Mouse (Mus musculus): ENCODE measurements at regions not wholly inside any gene's neighbourhood (a gene's known extent, or its start where the extent isn't known, plus 50 kb on each side); places are given as distances from the start of the nearest gene placed in this dataset.

- no peak overlapping the region for H3K4me3 ChIP-seq (ENCODE audit: low read depth, low read length)
- no peak for TF ChIP-seq EP300 (IDR thresholded peaks at IDR 0.05; ENCODE audit: insufficient read depth, low read depth, low read length)
- no peak for TF ChIP-seq CTCF (IDR thresholded peaks at IDR 0.05; ENCODE audit: low read depth, low read length)
- H3K36me3 ChIP-seq (ENCODE audit: control insufficient read depth, insufficient read depth, low read length, poor library complexity, severe bottlenecking) = no peaks in the 10 kb centered on the region
- H3K9me3 ChIP-seq (replicated peaks; ENCODE audit: control insufficient read depth, insufficient read depth, low read length, poor library complexity, severe bottlenecking) = no peaks in the 10 kb centered on the region
- peaks cover 3% of the 10 kb centered on the region for H3K4me1 ChIP-seq (ENCODE audit: control insufficient read depth, insufficient read depth, low read length)
- no peak overlapping the region for H3K9ac ChIP-seq (ENCODE audit: low read depth, poor library complexity, severe bottlenecking)
- no peaks in the 10 kb centered on the region for H3K27me3 ChIP-seq (ENCODE audit: control insufficient read depth, insufficient read depth, low read length, poor library complexity, severe bottlenecking)
- H3K27ac ChIP-seq (ENCODE audit: insufficient read depth, low read length) = no peak overlapping the region
Measured at GRCm38 (mm10) chr14:105744125-105744524, 152.5 kb downstream of the Spry2 start.

DNA sequence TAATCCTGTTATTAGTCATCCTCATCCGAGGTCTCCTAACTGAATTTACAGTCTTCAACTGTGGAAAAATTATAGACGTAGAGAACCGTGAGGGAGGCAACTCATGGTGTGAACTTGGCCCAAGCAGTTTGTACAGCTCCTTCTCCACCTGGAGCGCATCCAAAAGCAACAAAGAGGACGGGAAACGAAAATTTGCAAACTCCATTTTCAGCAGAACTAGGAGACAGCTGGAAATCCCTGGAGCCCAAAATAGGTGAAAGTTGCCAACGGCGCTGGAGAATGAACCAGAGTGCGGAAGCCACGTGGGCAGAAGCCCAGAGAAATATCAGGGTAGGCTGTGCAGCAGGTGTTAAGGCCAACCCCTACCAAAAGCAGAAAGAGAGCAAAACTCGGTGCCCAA is 155.7 kb downstream of the Spry2 start:
- Histone ChIP-seq H3K4me3 (ENCODE audit: low read depth, low read length) (no peak overlapping the region), H3K4me1 (ENCODE audit: control insufficient read depth, insufficient read depth, low read length) (no peaks in the 10 kb centered on the region), H3K9ac (ENCODE audit: low read depth, poor library complexity, severe bottlenecking) (no peak overlapping the region), H3K27ac (ENCODE audit: insufficient read depth, low read length) (no peak overlapping the region), H3K9me3 (replicated peaks; ENCODE audit: control insufficient read depth, insufficient read depth, low read length, poor library complexity, severe bottlenecking) (no peaks in the 10 kb centered on the region), H3K36me3 (ENCODE audit: control insufficient read depth, insufficient read depth, low read length, poor library complexity, severe bottlenecking) (no peaks in the 10 kb centered on the region), H3K27me3 (ENCODE audit: control insufficient read depth, insufficient read depth, low read length, poor library complexity, severe bottlenecking) (no peaks in the 10 kb centered on the region)
- TF ChIP-seq CTCF (IDR thresholded peaks at IDR 0.05; ENCODE audit: low read depth, low read length) (no peak), POLR2A (IDR thresholded peaks at IDR 0.05; ENCODE audit: insufficient read depth, low read length) (no peak), EP300 (IDR thresholded peaks at IDR 0.05; ENCODE audit: insufficient read depth, low read depth, low read length) (no peak)

- Histone ChIP-seq H3K4me3 (ENCODE audit: low read depth, low read length) (no peak overlapping the region), H3K4me1 (ENCODE audit: control insufficient read depth, insufficient read depth, low read length) (no peaks in the 10 kb centered on the region), H3K9ac (ENCODE audit: low read depth, poor library complexity, severe bottlenecking) (no peak overlapping the region), H3K9me3 (replicated peaks; ENCODE audit: control insufficient read depth, insufficient read depth, low read length, poor library complexity, severe bottlenecking) (no peaks in the 10 kb centered on the region), H3K27ac (ENCODE audit: insufficient read depth, low read length) (no peak overlapping the region), H3K27me3 (ENCODE audit: control insufficient read depth, insufficient read depth, low read length, poor library complexity, severe bottlenecking) (no peaks in the 10 kb centered on the region), H3K36me3 (ENCODE audit: control insufficient read depth, insufficient read depth, low read length, poor library complexity, severe bottlenecking) (no peaks in the 10 kb centered on the region)
- no peak for TF ChIP-seq POLR2A (IDR thresholded peaks at IDR 0.05; ENCODE audit: insufficient read depth, low read length)
- TF ChIP-seq EP300 (IDR thresholded peaks at IDR 0.05; ENCODE audit: insufficient read depth, low read depth, low read length) = no peak
- TF ChIP-seq CTCF (IDR thresholded peaks at IDR 0.05; ENCODE audit: low read depth, low read length) = no peak
Measured at GRCm38 (mm10) chr14:105738568-105738967, 158.1 kb downstream of the Spry2 start.

- TF ChIP-seq CTCF (IDR thresholded peaks at IDR 0.05; ENCODE audit: low read depth, low read length) = no peak
- TF ChIP-seq POLR2A (IDR thresholded peaks at IDR 0.05; ENCODE audit: insufficient read depth, low read length) = no peak
- no peak for TF ChIP-seq EP300 (IDR thresholded peaks at IDR 0.05; ENCODE audit: insufficient read depth, low read depth, low read length)
- H3K4me3 ChIP-seq (ENCODE audit: low read depth, low read length) = no peak overlapping the region
- H3K36me3 ChIP-seq (ENCODE audit: control insufficient read depth, insufficient read depth, low read length, poor library complexity, severe bottlenecking) = no peaks in the 10 kb centered on the region
- no peaks in the 10 kb centered on the region for H3K9me3 ChIP-seq (replicated peaks; ENCODE audit: control insufficient read depth, insufficient read depth, low read length, poor library complexity, severe bottlenecking)
- H3K27me3 ChIP-seq (ENCODE audit: control insufficient read depth, insufficient read depth, low read length, poor library complexity, severe bottlenecking) = no peaks in the 10 kb centered on the region
- no peak overlapping the region for H3K9ac ChIP-seq (ENCODE audit: low read depth, poor library complexity, severe bottlenecking)
- H3K4me1 ChIP-seq (ENCODE audit: control insufficient read depth, insufficient read depth, low read length) = no peaks in the 10 kb centered on the region
- H3K27ac ChIP-seq (ENCODE audit: insufficient read depth, low read length) = no peak overlapping the region
Measured at GRCm38 (mm10) chr14:105736352-105736751, 160.3 kb downstream of the Spry2 start.

- no peak for TF ChIP-seq CTCF (IDR thresholded peaks at IDR 0.05; ENCODE audit: low read depth, low read length)
- TF ChIP-seq POLR2A (IDR thresholded peaks at IDR 0.05; ENCODE audit: insufficient read depth, low read length) = no peak
- TF ChIP-seq EP300 (IDR thresholded peaks at IDR 0.05; ENCODE audit: insufficient read depth, low read depth, low read length) = no peak
- no peaks in the 10 kb centered on the region for H3K27me3 ChIP-seq (ENCODE audit: control insufficient read depth, insufficient read depth, low read length, poor library complexity, severe bottlenecking)
- no peaks in the 10 kb centered on the region for H3K36me3 ChIP-seq (ENCODE audit: control insufficient read depth, insufficient read depth, low read length, poor library complexity, severe bottlenecking)
- H3K4me1 ChIP-seq (ENCODE audit: control insufficient read depth, insufficient read depth, low read length) = no peaks in the 10 kb centered on the region
- no peak overlapping the region for H3K4me3 ChIP-seq (ENCODE audit: low read depth, low read length)
- H3K9ac ChIP-seq (ENCODE audit: low read depth, poor library complexity, severe bottlenecking) = no peak overlapping the region
- H3K27ac ChIP-seq (ENCODE audit: insufficient read depth, low read length) = no peak overlapping the region
- no peaks in the 10 kb centered on the region for H3K9me3 ChIP-seq (replicated peaks; ENCODE audit: control insufficient read depth, insufficient read depth, low read length, poor library complexity, severe bottlenecking)
Measured at GRCm38 (mm10) chr14:105734291-105734690, 162.3 kb downstream of the Spry2 start.

- no peak overlapping the region for H3K4me3 ChIP-seq (ENCODE audit: low read depth, low read length)
- H3K9ac ChIP-seq (ENCODE audit: low read depth, poor library complexity, severe bottlenecking) = no peak overlapping the region
- H3K36me3 ChIP-seq (ENCODE audit: control insufficient read depth, insufficient read depth, low read length, poor library complexity, severe bottlenecking) = no peaks in the 10 kb centered on the region
- H3K27ac ChIP-seq (ENCODE audit: insufficient read depth, low read length) = no peak overlapping the region
- no peak for TF ChIP-seq POLR2A (IDR thresholded peaks at IDR 0.05; ENCODE audit: insufficient read depth, low read length)
- no peak for TF ChIP-seq CTCF (IDR thresholded peaks at IDR 0.05; ENCODE audit: low read depth, low read length)
- no peak for TF ChIP-seq EP300 (IDR thresholded peaks at IDR 0.05; ENCODE audit: insufficient read depth, low read depth, low read length)
- H3K27me3 ChIP-seq (ENCODE audit: control insufficient read depth, insufficient read depth, low read length, poor library complexity, severe bottlenecking) = no peaks in the 10 kb centered on the region
- H3K9me3 ChIP-seq (replicated peaks; ENCODE audit: control insufficient read depth, insufficient read depth, low read length, poor library complexity, severe bottlenecking) = no peaks in the 10 kb centered on the region
- no peaks in the 10 kb centered on the region for H3K4me1 ChIP-seq (ENCODE audit: control insufficient read depth, insufficient read depth, low read length)
Measured at GRCm38 (mm10) chr14:105733013-105733728, 163.4 kb downstream of the Spry2 start.
